Mouse (Mus musculus): ENCODE measurements around the gene Cnih3.

DNA sequence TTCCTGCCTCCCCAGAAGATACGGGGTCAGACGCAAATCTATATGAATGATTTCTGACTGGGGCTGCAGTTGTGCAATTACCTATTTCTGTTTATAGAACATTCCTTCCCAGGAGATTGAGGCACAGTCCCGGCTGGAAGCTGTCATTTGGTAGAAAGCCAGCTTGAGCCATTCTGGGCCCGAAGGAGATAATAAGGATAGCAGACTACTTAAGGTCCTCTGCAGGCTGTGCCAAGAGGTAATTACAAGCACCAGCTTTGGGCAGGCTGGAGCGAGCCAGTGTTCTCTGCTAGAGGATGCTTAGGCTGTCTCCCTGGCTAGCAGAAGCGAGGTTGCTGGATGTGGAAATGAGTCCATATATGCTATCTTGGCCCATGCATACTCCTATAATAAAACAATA, 70.4 kb downstream of the Cnih3 start:
- TF ChIP-seq USF1 (IDR thresholded peaks at IDR 0.05; ENCODE audit: low read depth): no peak
- TF ChIP-seq POLR2A (IDR thresholded peaks at IDR 0.05; ENCODE audit: insufficient read length, low read depth): no peak
